Mouse (Mus musculus) stomach, embryonic 15.5 days (tissue): ENCODE measurements around the gene Map3k15. TPM values are rescaled to one million over a fixed set of nuclear protein-coding genes. Genes with fewer than 3 reads are reported as not detected.

Experiments used
- polyA plus RNA-seq: library from polyadenylated mRNA; unstranded; fragments of >200 nt; fragmentation: Nextera tagmentation; extraction: Ambion mirVana; gene quantifications from 2 replicates; pipeline ENCODE4 v1.2.1, GENCODE M21; 2015

The Map3k15 gene
- polyA plus RNA-seq, 1 experiment from 2014 or later, result 0.60 TPM

Other genes starting within 250 kb of the Map3k15 start
- gene Pdha1, start 150.0 kb downstream of the Map3k15 start, polyA plus RNA-seq, result 121 and 128 TPM in 2 replicates